Mouse (Mus musculus) MEL (cell line): ENCODE results near the gene Nop2.

Source experiments
- CHD2 ChIP-seq: IDR thresholded peaks from 2 replicates; pipeline ENCODE4 v1.6.1; 2011; ENCODE audit warnings: low read length, improper control_type of control experiment
- CTCF ChIP-seq, 3 experiments: IDR thresholded peaks in 2 of 3; conservative IDR thresholded peaks in 1 of 3; 2 replicates each; pipeline ENCODE4 v1.5.1; 2011 to 2012; ENCODE audit warnings: low read length in 3 of 3, low read depth in 2 of 3, mild to moderate bottlenecking in 2 of 3, improper control_type of control experiment in 1 of 3, inconsistent platforms in 1 of 3, mixed read lengths in 1 of 3, moderate library complexity in 1 of 3; ENCODE audit not compliant: control insufficient read depth in 1 of 3, insufficient read depth in 1 of 3, poor library complexity in 1 of 3, severe bottlenecking in 1 of 3
- HCFC1 ChIP-seq: IDR thresholded peaks from 2 replicates; pipeline ENCODE4 v1.6.1; 2012; ENCODE audit warnings: low read depth, mild to moderate bottlenecking, inconsistent platforms, low read length, improper control_type of control experiment, moderate library complexity
- MAZ ChIP-seq: IDR thresholded peaks from 2 replicates; pipeline ENCODE4 v1.6.1; 2012; ENCODE audit warnings: low read depth, mild to moderate bottlenecking, inconsistent platforms, low read length, improper control_type of control experiment
- MXI1 ChIP-seq: IDR thresholded peaks from 2 replicates; pipeline ENCODE4 v1.6.1; 2011; ENCODE audit warnings: mild to moderate bottlenecking, low read depth, low read length, improper control_type of control experiment
- UBTF ChIP-seq: IDR thresholded peaks from 2 replicates; pipeline ENCODE4 v1.6.1; 2012; ENCODE audit warnings: low read depth, mild to moderate bottlenecking, inconsistent platforms, low read length, improper control_type of control experiment, moderate library complexity, borderline replicate concordance; ENCODE audit not compliant: insufficient read depth
- ZC3H11A ChIP-seq: IDR thresholded peaks from 2 replicates; pipeline ENCODE4 v1.6.1; 2012; ENCODE audit warnings: low read depth, mild to moderate bottlenecking, inconsistent platforms, low read length, improper control_type of control experiment

DNA sequence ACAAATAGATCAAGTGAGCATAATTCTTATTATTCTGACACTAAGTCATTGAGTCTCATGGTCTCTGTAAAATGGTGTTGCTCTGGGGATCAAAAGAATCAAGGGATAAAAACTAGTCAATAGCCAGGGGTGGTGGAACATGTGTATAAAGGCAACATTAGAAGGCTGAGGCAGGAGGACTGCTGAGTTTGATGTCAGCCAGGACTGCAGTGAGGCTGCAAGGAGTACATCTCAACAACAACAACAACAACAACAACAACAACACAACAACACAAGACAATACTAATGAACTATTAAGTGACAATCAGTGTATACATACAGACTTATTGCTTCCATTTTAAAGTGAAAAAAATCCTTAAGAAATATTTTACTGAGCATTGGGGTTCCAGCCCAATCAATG lies 59.1 kb downstream of the Nop2 start:
- no peak for TF ChIP-seq UBTF
- no peak for TF ChIP-seq CTCF (IDR thresholded peaks at IDR 0.05 in 2 of 3, conservative IDR thresholded peaks at IDR 0.05 in 1 of 3; ENCODE audit: control insufficient read depth in 1 of 3, insufficient read depth in 1 of 3, low read depth in 2 of 3, low read length in 3 of 3, poor library complexity in 1 of 3, severe bottlenecking in 1 of 3)
- TF ChIP-seq HCFC1 = no peak
- no peak for TF ChIP-seq MXI1
- no peak for TF ChIP-seq CHD2
- TF ChIP-seq ZC3H11A = no peak
- no peak for TF ChIP-seq MAZ
